Mouse (Mus musculus) Patski (cell line): ENCODE results near the gene Ccnk. TPM values are rescaled to one million over a fixed set of nuclear protein-coding genes. Genes with fewer than 3 reads are reported as not detected.

ENCODE experiments used
- ATAC-seq: fragments of 100-300 bp; one replicate; pipeline ENCODE4 v1.8.0; 2021
- CTCF ChIA-PET: fragments of 350-600 bp; sonication (Branson Sonifier 250); formaldehyde crosslinking; loops from one replicate; lab custom pipeline; 2022; ENCODE audit warnings: inconsistent platforms; lab: Charles Lee
- POLR2A ChIA-PET: fragments of 350-600 bp; sonication (Branson Sonifier 250); formaldehyde crosslinking; loops from one replicate; lab custom pipeline; 2022; ENCODE audit warnings: antibody characterized with exemption, inconsistent platforms; lab: Charles Lee
- DNase-seq: peaks from one replicate; pipeline ENCODE4 v3.0.0-alpha.2; 2011; ENCODE audit warnings: low read depth, low spot score
- H3K27me3 ChIP-seq: fragments of 371-371 bp; one replicate; pipeline ENCODE4 v1.5.1; 2021
- CTCF ChIP-seq: fragments of 100-300 bp; IDR thresholded peaks from one replicate; pipeline ENCODE4 v1.5.1; 2021
- in situ Hi-C: fragments of 300-500 bp; cut with MboI; formaldehyde crosslinking; loops from 3 replicates; pipeline ENCODE4 v1.11.1; 2018; ENCODE audit warnings: low pct_unique_long_range_greater_than_20kb, mixed read lengths
- polyA plus RNA-seq: library from polyadenylated mRNA; unstranded; gene quantifications from one replicate; pipeline ENCODE4 v1.2.3, GENCODE M21; 2021

Gene Ccnk
- polyA plus RNA-seq, result 26.0 TPM

GRCm38 (mm10) chr12:108179321-108180266 lies at the start of gene Ccnk:
Gene Ccnk (plus strand): TSS chr12:108179579.
- CTCF ChIA-PET, result interaction anchor here (1.4 kb wide), 1 partner anchor 13 kb away, joined by 4 read pairs; no protein-coding TSS in a partner anchor
- ATAC-seq, result peak; percentile 96
- in situ Hi-C loops, result no loop called here

GRCm38 (mm10) chr12:108132450-108133070 lies 46.8 kb upstream of the Ccnk start:
- ChIA-PET POLR2A (no interaction called here), CTCF (no interaction called here)
- no peaks in the 10 kb centered on the region for H3K27me3 ChIP-seq
- in situ Hi-C loops, result no loop called here
- TF ChIP-seq CTCF, result no peak
- no peak for DNase-seq
- no peak for ATAC-seq

More at GRCm38 (mm10) chr12:108179321-108180266, at the start of gene Ccnk:
- TF ChIP-seq CTCF, result no peak
- H3K27me3 ChIP-seq, result no peaks in the 10 kb centered on the region
- peak; percentile 98 for DNase-seq
- POLR2A ChIA-PET, result interaction anchor here (0.6 kb wide), 1 partner anchor 34 kb away, joined by 3 read pairs; no protein-coding TSS in a partner anchor

- no peak for ATAC-seq
- in situ Hi-C loops, result no loop called here
- TF ChIP-seq CTCF, result no peak
- ChIA-PET POLR2A (no interaction called here), CTCF (interaction anchor here (1.2 to 2.3 kb wide), 2 partner anchors 9 to 12 kb away, joined by 3 to 6 read pairs; no protein-coding TSS in a partner anchor)
- no peak for DNase-seq
- H3K27me3 ChIP-seq, result no peaks in the 10 kb centered on the region
Measured at GRCm38 (mm10) chr12:108133181-108133580, 46.2 kb upstream of the Ccnk start.

GRCm38 (mm10) chr12:108135610-108136208 lies 43.7 kb upstream of the Ccnk start:
- no peaks in the 10 kb centered on the region for H3K27me3 ChIP-seq
- ATAC-seq (no peak), DNase-seq (no peak)
- ChIA-PET POLR2A (no interaction called here), CTCF (interaction anchor here (1.1 to 2.3 kb wide), 2 partner anchors 8 to 14 kb away, joined by 5 to 6 read pairs; no protein-coding TSS in a partner anchor)
- in situ Hi-C loops, result no loop called here
- no peak for TF ChIP-seq CTCF

GRCm38 (mm10) chr12:108143624-108144498 lies 35.5 kb upstream of the Ccnk start:
- no peak for ATAC-seq
- TF ChIP-seq CTCF, result no peak
- in situ Hi-C loops, result no loop called here

GRCm38 (mm10) chr12:108145198-108145597 lies 34.2 kb upstream of the Ccnk start:
- ATAC-seq (no peak), DNase-seq (no peak)
- H3K27me3 ChIP-seq, result no peaks in the 10 kb centered on the region
- in situ Hi-C loops, result no loop called here
- ChIA-PET POLR2A (no interaction called here), CTCF (interaction anchor here (1.1 kb wide), 1 partner anchor 11 kb away, joined by 3 read pairs; no protein-coding TSS in a partner anchor)
- no peak for TF ChIP-seq CTCF

More at GRCm38 (mm10) chr12:108143624-108144498, 35.5 kb upstream of the Ccnk start:
- no peak for DNase-seq
- ChIA-PET CTCF (interaction anchor here (1.0 to 1.6 kb wide), 3 partner anchors 9 to 20 kb away, joined by 3 to 6 read pairs (median 5); no protein-coding TSS in a partner anchor), POLR2A (no interaction called here)
- no peaks in the 10 kb centered on the region for H3K27me3 ChIP-seq

GRCm38 (mm10) chr12:108149764-108150163 lies 29.6 kb upstream of the Ccnk start:
- peak; percentile 29 for TF ChIP-seq CTCF
- in situ Hi-C loops, result no loop called here
- ATAC-seq (no peak), DNase-seq (no peak)
- no peaks in the 10 kb centered on the region for H3K27me3 ChIP-seq
- ChIA-PET POLR2A (interaction anchor here (0.6 kb wide), 1 partner anchor 10 kb away, joined by 3 read pairs; no protein-coding TSS in a partner anchor), CTCF (interaction anchor here (1.2 to 2.0 kb wide), 3 partner anchors 12 to 19 kb away, joined by 4 to 6 read pairs (median 5); no protein-coding TSS in a partner anchor)

GRCm38 (mm10) chr12:108152743-108153142 lies 26.6 kb upstream of the Ccnk start:
- ChIA-PET POLR2A (no interaction called here), CTCF (interaction anchor here (1.0 to 1.9 kb wide), 3 partner anchors 7 to 18 kb away, joined by 4 to 6 read pairs (median 5); no protein-coding TSS in a partner anchor)
- peak; percentile 41 for TF ChIP-seq CTCF
- no peak for DNase-seq
- H3K27me3 ChIP-seq, result no peaks in the 10 kb centered on the region
- in situ Hi-C loops, result no loop called here
- ATAC-seq, result no peak

GRCm38 (mm10) chr12:108159863-108160262 lies 19.5 kb upstream of the Ccnk start:
- no peak for ATAC-seq
- no peak for TF ChIP-seq CTCF
- H3K27me3 ChIP-seq, result no peaks in the 10 kb centered on the region
- in situ Hi-C loops, result no loop called here
- no peak for DNase-seq
- ChIA-PET POLR2A (interaction anchor here (1.0 kb wide), 1 partner anchor 10 kb away, joined by 3 read pairs; no protein-coding TSS in a partner anchor), CTCF (interaction anchor here (1.2 to 2.2 kb wide), 3 partner anchors 8 to 131 kb away, joined by 3 to 6 read pairs (median 3); no protein-coding TSS in a partner anchor)
